Mouse (Mus musculus) forebrain, postnatal 0 days (tissue): ENCODE measurements at regions not wholly inside any gene's neighbourhood (a gene's known extent, or its start where the extent isn't known, plus 50 kb on each side); places are given as distances from the start of the nearest gene placed in this dataset.
"Not testable (repeated sequence)": the region's sequence is repeated elsewhere in the genome, so short reads cannot be mapped to it uniquely, and the experiment has no call there.

Experiments
- ATAC-seq: fragments of 200-750 bp; cut with Nextera tagmentation; 2 replicates; pipeline ENCODE4 v1.8.0; 2017; ENCODE audit warnings: mild to moderate bottlenecking, moderate library complexity
- DNase-seq: peaks from one replicate; pipeline ENCODE4 v3.0.0-alpha.2; 2015
- H3K27ac ChIP-seq: fragments of 300-500 bp; sonication (generic); 2 replicates; pipeline ENCODE4 v1.5.1; 2014; ENCODE audit warnings: low read depth, mild to moderate bottlenecking, antibody characterized with exemption, low read length, moderate library complexity, mixed read lengths
- H3K27me3 ChIP-seq: fragments of 300-500 bp; sonication (generic); 2 replicates; pipeline ENCODE4 v1.6.1; 2014; ENCODE audit warnings: mild to moderate bottlenecking, low read length, mixed read lengths; ENCODE audit not compliant: insufficient read depth
- H3K36me3 ChIP-seq: fragments of 300-500 bp; sonication (generic); 2 replicates; pipeline ENCODE4 v1.6.1; 2014; ENCODE audit warnings: mild to moderate bottlenecking, moderate library complexity; ENCODE audit not compliant: insufficient read depth
- H3K4me1 ChIP-seq: fragments of 300-500 bp; sonication (generic); 2 replicates; pipeline ENCODE4 v1.6.1; 2014; ENCODE audit warnings: antibody characterized with exemption; ENCODE audit not compliant: insufficient read depth
- H3K4me2 ChIP-seq: fragments of 300-500 bp; sonication (generic); 2 replicates; pipeline ENCODE4 v1.6.1; 2014; ENCODE audit warnings: low read depth, mild to moderate bottlenecking, moderate library complexity
- H3K4me3 ChIP-seq: fragments of 300-500 bp; sonication (generic); 2 replicates; pipeline ENCODE4 v1.5.1; 2014; ENCODE audit warnings: low read depth, low read length, mixed read lengths
- H3K9ac ChIP-seq: fragments of 300-500 bp; sonication (generic); 2 replicates; pipeline ENCODE4 v1.6.1; 2014; ENCODE audit warnings: mild to moderate bottlenecking
- H3K9me3 ChIP-seq: fragments of 300-500 bp; sonication (generic); 2 replicates; pipeline ENCODE4 v1.6.1; 2016; ENCODE audit warnings: low read length
- CTCF ChIP-seq: sonication (generic); IDR thresholded peaks from 2 replicates; pipeline ENCODE4 v1.5.1; 2016; ENCODE audit warnings: antibody characterized with exemption, control low read depth, low read depth
- WGBS: fragments of 180-500 bp; shearing (Covaris S2); extraction: QIAGEN DNeasy Blood & Tissue Kit; methylation state at CpG from one replicate; pipeline ENCODE4 v1.1.7; 2014; 5-methylcytosine and 5-hydroxymethylcytosine counted together

DNA sequence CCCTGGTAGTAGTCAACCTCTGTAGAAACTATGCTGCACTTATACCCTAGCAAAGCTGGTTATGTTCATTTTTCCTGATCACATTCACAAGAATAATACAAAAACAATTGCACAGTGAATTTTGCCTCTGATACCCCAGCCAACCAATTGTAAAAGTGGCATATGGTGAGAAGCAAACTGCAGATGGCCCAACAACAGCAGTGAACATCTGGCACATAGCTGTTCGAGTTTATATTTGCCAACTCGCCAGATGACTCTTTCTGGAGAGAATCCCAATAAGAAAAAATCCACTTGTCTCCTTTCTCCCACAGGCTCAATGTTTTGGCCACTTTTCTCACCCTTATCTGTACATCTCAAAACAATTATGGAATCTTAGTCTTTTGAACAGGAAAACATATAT, 196.5 kb upstream of the Grik2 start:
- H3K27me3 ChIP-seq, result no peaks in the 10 kb centered on the region
- H3K4me3 ChIP-seq, result no peak overlapping the region
- no peaks in the 10 kb centered on the region for H3K4me1 ChIP-seq
- no peak overlapping the region for H3K4me2 ChIP-seq
- DNase-seq, result peak; percentile 72
- no peak for TF ChIP-seq CTCF
- H3K27ac ChIP-seq, result no peak overlapping the region
- H3K9ac ChIP-seq, result no peak overlapping the region
- 41% methylated on average over 2 of the region's 2 CpGs for WGBS
- peak; percentile 47; the same call in 1 of the 2 replicates for ATAC-seq
- no peaks in the 10 kb centered on the region for H3K36me3 ChIP-seq
- no peaks in the 10 kb centered on the region for H3K9me3 ChIP-seq

DNA sequence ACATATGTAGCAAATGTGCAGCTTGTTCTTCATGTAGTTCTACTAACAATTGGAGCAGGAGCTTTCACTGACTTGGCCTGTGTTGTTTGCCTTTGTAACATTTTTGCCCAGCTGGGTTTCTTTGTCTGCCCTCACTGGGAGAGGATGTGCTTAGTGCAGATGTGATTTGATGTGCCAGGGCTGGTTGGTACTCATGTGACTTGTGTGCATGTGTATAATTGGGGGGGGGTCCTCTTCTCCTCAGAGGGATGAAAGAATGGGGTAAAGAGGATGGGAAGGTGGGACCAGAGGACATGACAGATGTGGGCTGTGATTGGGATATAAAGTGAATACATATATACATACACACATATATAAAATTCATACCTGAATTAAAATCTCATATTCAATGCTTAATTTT, 163.9 kb upstream of the Grik2 start:
- H3K4me2 ChIP-seq, result no peak overlapping the region
- no peaks in the 10 kb centered on the region for H3K4me1 ChIP-seq
- H3K27ac ChIP-seq, result no peak overlapping the region
- ATAC-seq (no peak), DNase-seq (no peak)
- no peak overlapping the region for H3K4me3 ChIP-seq
- no peak for TF ChIP-seq CTCF
- H3K9ac ChIP-seq, result no peak overlapping the region
- H3K27me3 ChIP-seq, result no peaks in the 10 kb centered on the region
- no peaks in the 10 kb centered on the region for H3K9me3 ChIP-seq
- H3K36me3 ChIP-seq, result no peaks in the 10 kb centered on the region

DNA sequence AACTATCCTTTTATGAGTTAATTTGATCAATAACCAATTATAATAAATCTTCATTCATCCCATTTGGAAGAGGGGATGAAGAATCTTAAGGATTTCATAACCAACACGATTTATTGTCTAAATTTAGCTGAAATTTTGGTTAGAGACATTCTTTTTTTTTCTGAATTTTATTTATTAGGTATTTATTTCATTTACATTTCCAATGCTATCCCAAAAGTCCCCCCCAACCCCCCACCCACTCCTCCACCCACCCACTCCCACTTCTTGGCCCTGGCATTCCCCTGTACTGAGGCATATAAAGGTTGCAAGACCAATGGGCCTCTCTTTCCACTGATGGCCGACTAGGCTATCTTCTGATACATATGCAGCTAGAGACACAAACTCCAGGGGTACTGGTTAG, 148.7 kb upstream of the Grik2 start:
- not testable (repeated sequence) for ATAC-seq, H3K36me3 ChIP-seq, DNase-seq, H3K9me3 ChIP-seq, H3K4me2 ChIP-seq, H3K27ac ChIP-seq, H3K4me3 ChIP-seq, H3K9ac ChIP-seq, H3K27me3 ChIP-seq, H3K4me1 ChIP-seq
- WGBS, result 88% methylated on average over 2 of the region's 2 CpGs

DNA sequence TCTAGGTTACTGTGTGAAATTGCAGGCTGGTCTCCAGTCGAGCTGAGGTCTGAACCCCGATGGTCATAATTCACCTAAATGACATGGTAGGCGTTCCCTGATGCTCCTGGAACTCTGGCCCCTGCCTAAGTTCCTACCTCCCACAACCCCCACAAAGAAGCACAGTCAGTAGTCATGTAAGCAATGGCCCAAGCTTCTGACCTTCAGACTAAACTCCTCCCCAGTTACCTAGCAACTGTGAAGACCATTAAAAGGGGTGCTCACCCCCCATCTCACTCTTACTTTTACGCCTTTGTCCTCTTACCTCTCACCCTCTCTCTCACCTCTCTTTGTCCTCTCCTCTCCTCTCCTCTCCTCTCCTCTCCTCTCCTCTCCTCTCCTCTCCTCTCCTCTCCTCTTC, 120.6 kb upstream of the Grik2 start:
- H3K4me2 ChIP-seq, H3K9me3 ChIP-seq, H3K4me1 ChIP-seq, H3K9ac ChIP-seq, ATAC-seq, H3K27me3 ChIP-seq, DNase-seq, H3K27ac ChIP-seq, H3K4me3 ChIP-seq, H3K36me3 ChIP-seq: not testable (repeated sequence)
- 95% methylated on average over 4 of the region's 4 CpGs for WGBS

DNA sequence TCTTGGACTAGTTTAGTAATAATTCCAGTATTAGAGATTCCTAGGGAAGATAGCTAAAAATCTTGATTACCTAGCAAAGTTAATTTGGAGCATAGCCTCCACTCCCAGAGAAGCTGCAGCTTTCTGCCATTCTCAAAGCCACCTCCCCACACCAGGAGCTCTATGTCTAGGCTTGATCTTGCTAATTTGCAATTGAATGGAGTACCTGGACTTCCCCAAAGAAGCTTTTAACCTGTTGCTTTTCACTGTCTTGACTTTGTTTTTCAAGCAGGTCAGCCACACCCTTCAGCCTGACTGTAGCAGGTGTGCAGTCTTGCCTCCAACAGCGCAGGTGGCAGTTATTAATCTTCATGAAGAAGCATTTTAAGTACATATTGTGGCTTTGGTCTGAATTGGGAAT, 119.6 kb upstream of the Grik2 start:
- not testable (repeated sequence) for H3K36me3 ChIP-seq, H3K9ac ChIP-seq, H3K4me3 ChIP-seq, ATAC-seq, H3K27me3 ChIP-seq, DNase-seq, H3K4me2 ChIP-seq, H3K4me1 ChIP-seq, H3K27ac ChIP-seq, H3K9me3 ChIP-seq
- WGBS, result 66% methylated on average over 1 of the region's 1 CpGs

DNA sequence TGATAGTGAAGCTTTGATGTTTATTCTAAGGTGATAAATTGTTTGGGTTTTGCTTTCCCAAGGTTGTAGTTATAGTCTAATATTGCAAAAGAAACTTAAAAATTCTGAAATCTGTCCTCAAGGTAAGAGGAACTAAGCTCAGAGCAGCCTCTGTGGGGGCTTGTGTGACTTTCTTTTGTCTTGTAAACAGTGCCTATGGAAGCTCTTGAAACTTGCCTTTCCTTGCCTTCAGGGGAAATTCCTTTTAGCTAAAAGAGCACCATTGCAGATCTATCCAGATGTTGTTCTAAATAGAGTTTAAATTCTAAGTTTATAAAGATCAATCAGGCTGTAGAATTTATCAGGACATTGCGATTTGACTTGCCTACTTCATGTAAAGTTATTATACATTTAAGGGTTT, 116.1 kb upstream of the Grik2 start:
- H3K4me3 ChIP-seq, H3K4me2 ChIP-seq, H3K4me1 ChIP-seq, ATAC-seq, H3K36me3 ChIP-seq, DNase-seq, H3K9me3 ChIP-seq, H3K9ac ChIP-seq, H3K27ac ChIP-seq, H3K27me3 ChIP-seq: not testable (repeated sequence)
- 89% methylated on average over 1 of the region's 1 CpGs for WGBS

DNA sequence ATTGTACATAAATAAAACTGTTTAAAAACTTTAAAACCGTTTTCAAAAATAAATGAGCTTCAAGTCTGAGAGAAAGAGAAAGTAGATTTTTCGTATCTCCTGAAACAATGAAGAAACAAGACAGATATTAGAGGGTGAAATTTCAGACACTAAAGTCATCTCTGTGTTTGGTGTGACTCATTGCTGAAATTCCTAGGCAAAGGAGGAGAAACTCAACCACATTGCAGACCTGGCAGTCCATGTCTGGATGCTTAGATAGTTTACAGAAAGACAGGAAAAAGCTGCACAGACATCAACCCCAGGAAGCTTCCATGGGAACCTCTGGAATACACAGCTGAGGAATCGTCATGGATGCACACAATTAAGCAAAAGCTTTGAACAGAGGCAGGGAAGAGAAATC, 106.9 kb upstream of the Grik2 start:
- H3K9ac ChIP-seq, result no peak overlapping the region
- H3K4me1 ChIP-seq, result no peaks in the 10 kb centered on the region
- no peak overlapping the region for H3K4me2 ChIP-seq
- no peaks in the 10 kb centered on the region for H3K27me3 ChIP-seq
- ATAC-seq (no peak), DNase-seq (no peak)
- no peaks in the 10 kb centered on the region for H3K36me3 ChIP-seq
- no peak overlapping the region for H3K27ac ChIP-seq
- H3K4me3 ChIP-seq, result no peak overlapping the region
- no peaks in the 10 kb centered on the region for H3K9me3 ChIP-seq
- TF ChIP-seq CTCF, result no peak
- 83% methylated on average over 3 of the region's 3 CpGs for WGBS

DNA sequence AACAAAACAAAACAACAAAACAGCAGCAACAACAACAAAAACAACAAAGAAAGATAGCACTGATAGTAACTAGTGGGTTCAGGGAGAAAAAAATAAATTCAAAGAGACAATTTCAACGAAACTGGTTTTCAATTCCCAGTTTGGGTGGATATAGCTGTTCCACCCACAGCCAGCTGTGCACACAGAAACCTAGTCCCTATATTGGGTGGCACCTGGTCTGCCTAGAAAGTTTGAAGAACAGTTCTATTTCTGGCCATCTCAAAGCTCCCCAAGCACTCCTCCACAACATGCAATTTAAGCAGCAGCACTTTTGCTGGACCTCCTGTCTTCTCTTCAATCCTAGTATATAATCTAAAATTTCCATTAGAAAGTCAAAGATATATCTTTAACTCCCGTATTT, 95.5 kb upstream of the Grik2 start:
- WGBS, result 82% methylated on average over 2 of the region's 2 CpGs
- H3K4me2 ChIP-seq, result no peak overlapping the region
- H3K9me3 ChIP-seq, result no peaks in the 10 kb centered on the region
- no peak for TF ChIP-seq CTCF
- no peak for ATAC-seq
- H3K36me3 ChIP-seq, result no peaks in the 10 kb centered on the region
- no peaks in the 10 kb centered on the region for H3K27me3 ChIP-seq
- DNase-seq, result no peak
- H3K27ac ChIP-seq, result no peak overlapping the region
- H3K4me1 ChIP-seq, result no peaks in the 10 kb centered on the region
- H3K4me3 ChIP-seq, result no peak overlapping the region
- no peak overlapping the region for H3K9ac ChIP-seq
